Mouse (Mus musculus): ENCODE measurements around the gene Rhof. TPM values are rescaled to one million over a fixed set of nuclear protein-coding genes. Genes with fewer than 3 reads are reported as not detected.
A peak's percentile ranks its signal among the peaks of the same experiment; 100 is the strongest.

Rhof gene
- 19.2 and 20.9 TPM in 2 replicates for polyA plus RNA-seq (2015; fragmentation: Nextera tagmentation; extraction: Ambion mirVana)

DNA sequence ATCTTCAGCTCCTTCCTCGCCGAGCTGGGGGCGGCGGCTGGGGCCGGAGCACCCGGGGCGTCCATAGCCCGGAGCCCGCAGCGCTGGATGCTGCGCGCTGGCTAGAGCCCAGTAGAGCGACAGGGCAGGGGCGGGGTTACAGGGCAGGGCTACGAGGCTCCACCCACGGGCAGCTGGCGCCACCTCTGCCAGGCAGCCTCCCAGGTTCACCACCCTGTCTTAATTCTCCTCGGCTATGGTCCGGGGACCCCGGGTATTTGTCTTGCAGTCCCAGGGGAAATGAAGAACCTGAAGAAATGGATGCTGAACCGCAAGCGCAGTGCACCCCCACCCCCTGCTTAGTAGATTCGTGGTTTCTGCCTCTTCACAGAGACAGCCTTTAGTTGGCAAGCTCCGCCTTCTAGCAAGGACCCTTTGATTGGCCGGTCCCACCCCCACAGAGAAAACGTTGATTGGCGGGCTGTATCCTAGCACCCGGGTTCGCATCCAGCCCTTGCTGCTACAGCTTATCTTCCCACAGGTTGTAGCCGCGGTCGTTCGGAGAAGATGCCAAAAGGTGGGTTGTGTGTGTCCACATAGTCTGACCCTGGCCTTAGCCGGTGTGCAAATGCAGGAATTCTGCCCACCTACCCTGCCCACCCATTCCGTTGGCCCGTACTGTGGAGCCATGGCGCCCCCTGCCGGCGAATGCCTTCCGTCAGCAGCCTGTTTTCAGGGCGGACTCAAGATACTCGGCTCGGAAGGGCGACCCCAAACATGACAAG, at the start of gene Rhof:
TSS of gene Rhof (minus strand) at position 385 of the 764 bp plus-strand sequence.
- Histone ChIP-seq H3K4me3 (replicated peaks) (peak within 1 kb of the TSS; percentile 45), H3K9ac (replicated peaks) (peak within 1 kb of the TSS; percentile 54), H3K4me2 (peak within 1 kb of the TSS; percentile 91), H3K4me1 (peaks cover 67% of the 10 kb centered on the region), H3K36me3 (0 out of 2 replicates have a peak, but pooled peaks cover 5% of the 10 kb centered on the region), H3K27me3 (replicated peaks) (no peaks in the 10 kb centered on the region), H3K27ac (replicated peaks) (peak within 1 kb of the TSS; percentile 97), H3K9me3 (replicated peaks) (no peaks in the 10 kb centered on the region)
- peak; percentile 43 for ATAC-seq (ENCODE audit: low FRiP score)
- 3% methylated on average over 44 of the region's 44 CpGs for WGBS

DNA sequence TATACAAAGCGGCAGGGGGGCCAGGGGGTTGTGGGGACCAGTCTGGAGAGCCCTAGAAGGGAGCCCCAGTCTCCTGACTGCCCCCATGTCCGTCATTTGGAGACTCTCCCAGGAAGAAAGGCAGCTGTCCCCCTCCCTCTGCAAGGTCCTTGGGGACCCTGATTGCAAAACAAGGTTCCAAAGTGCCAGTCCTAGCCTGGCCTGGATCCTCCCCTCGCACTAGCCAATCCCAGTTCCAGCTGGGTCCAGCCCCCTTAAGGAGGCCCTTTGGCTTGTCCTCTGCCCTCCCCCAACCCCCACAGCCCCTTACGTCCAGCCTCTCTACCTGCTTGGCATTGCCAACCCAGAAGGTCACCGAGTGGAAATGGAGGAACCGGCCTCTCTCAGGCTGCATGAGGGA, 49.0 kb upstream of the Rhof start:
- Histone ChIP-seq H3K27ac (replicated peaks) (no peak overlapping the region), H3K36me3 (no peaks in the 10 kb centered on the region), H3K9ac (replicated peaks) (no peak overlapping the region), H3K4me2 (no peak overlapping the region), H3K4me3 (replicated peaks) (no peak overlapping the region), H3K27me3 (replicated peaks) (no peaks in the 10 kb centered on the region), H3K9me3 (replicated peaks) (no peaks in the 10 kb centered on the region), H3K4me1 (no peaks in the 10 kb centered on the region)
- WGBS, result 72% methylated on average over 6 of the region's 6 CpGs
- no peak for ATAC-seq (ENCODE audit: low FRiP score)

DNA sequence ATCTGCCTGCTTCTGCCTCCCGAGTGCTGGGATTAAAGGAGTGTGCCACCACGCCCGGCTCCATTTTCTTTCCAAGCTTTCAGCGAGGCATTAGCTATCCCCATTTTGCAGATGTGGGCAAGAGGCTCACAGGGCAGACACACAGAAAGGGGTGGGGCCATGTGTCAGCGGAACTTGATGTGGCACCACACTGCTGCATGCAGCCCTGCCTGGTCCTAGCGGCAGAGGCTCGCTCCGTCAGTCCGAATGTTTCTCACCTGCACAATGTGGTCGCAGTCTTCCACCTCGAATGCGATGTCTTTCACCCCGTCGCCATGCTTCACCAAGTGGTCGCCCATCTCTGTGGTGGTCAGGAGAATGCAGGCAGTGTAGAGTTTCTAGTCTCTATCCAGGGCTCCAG, 47.9 kb upstream of the Rhof start:
- 95% methylated on average over 15 of the region's 15 CpGs for WGBS
- no peak for ATAC-seq (ENCODE audit: low FRiP score)
- no peak overlapping the region for H3K9ac ChIP-seq (replicated peaks)
- no peaks in the 10 kb centered on the region for H3K27me3 ChIP-seq (replicated peaks)
- H3K4me2 ChIP-seq, result no peak overlapping the region
- no peak overlapping the region for H3K27ac ChIP-seq (replicated peaks)
- no peaks in the 10 kb centered on the region for H3K36me3 ChIP-seq
- H3K9me3 ChIP-seq (replicated peaks), result no peaks in the 10 kb centered on the region
- H3K4me3 ChIP-seq (replicated peaks), result no peak overlapping the region
- no peaks in the 10 kb centered on the region for H3K4me1 ChIP-seq

DNA sequence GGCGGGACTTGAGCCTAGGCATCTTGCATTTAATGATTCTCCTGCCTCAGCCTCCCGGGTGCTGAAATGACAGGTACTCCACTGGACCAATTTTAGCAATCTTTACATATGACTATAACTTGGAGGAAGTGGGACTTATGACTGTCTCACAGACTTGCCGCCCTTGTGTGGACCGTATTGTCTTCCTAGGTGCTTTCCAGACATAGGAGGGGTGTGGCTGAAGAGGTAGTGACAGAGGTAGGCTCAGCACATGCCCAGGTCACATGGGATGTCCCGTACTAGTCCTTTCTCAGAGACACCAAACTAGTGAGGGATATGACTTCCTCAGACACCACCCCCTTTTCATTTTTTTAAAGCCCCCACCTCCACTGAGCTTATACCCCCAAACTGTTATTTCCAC, 46.3 kb upstream of the Rhof start:
- H3K9me3 ChIP-seq (replicated peaks), result no peaks in the 10 kb centered on the region
- H3K4me2 ChIP-seq, result no peak overlapping the region
- no peaks in the 10 kb centered on the region for H3K27me3 ChIP-seq (replicated peaks)
- 93% methylated on average over 5 of the region's 5 CpGs for WGBS
- no peak overlapping the region for H3K9ac ChIP-seq (replicated peaks)
- H3K4me1 ChIP-seq, result no peaks in the 10 kb centered on the region
- no peak for ATAC-seq (ENCODE audit: low FRiP score)
- H3K4me3 ChIP-seq (replicated peaks), result no peak overlapping the region
- no peaks in the 10 kb centered on the region for H3K36me3 ChIP-seq
- H3K27ac ChIP-seq (replicated peaks), result no peak overlapping the region

DNA sequence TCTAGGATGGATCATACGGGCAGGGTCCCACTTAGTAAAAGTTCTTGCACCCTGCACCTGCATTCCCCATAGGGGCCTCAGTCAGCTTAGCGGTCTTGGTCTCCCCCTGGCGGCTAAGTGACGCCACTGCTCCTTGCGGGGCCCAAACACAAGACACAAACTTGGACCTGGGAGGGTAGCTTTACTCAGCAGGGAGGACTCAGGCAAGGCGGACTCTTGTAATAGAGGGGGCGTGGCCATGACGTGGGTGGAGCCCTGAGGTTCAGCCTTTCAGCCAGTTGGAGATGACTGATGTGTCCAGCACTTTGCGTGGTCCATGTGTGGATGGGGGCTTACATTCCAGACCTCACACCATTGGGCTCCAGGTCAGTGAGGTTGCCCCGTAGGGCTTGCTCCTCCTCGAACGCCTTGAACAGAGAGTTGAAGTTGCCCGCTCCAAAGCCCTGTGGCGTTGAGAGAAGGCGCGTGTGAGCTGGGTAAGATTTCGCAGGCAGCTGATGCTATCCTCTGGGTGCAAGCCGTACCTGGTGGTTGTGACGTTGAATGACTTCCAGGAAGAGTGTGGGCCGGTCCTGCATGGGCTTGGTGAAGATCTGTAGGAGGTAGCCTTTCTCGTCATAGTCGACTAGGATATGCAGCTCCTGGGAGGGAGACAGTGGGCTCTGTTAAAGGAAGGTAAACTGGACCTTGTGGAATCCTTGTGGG, 39.3 kb upstream of the Rhof start:
- peak; percentile 55; the same call in 1 of the 2 replicates for ATAC-seq (ENCODE audit: low FRiP score)
- Histone ChIP-seq H3K27me3 (replicated peaks) (no peaks in the 10 kb centered on the region), H3K36me3 (peaks cover 2% of the 10 kb centered on the region), H3K9me3 (replicated peaks) (no peaks in the 10 kb centered on the region), H3K27ac (replicated peaks) (no peak overlapping the region), H3K4me3 (replicated peaks) (no peak overlapping the region), H3K4me2 (peak overlapping the region; percentile 51), H3K9ac (replicated peaks) (no peak overlapping the region), H3K4me1 (peaks cover 15% of the 10 kb centered on the region)
- WGBS, result 16% methylated on average over 22 of the region's 22 CpGs

DNA sequence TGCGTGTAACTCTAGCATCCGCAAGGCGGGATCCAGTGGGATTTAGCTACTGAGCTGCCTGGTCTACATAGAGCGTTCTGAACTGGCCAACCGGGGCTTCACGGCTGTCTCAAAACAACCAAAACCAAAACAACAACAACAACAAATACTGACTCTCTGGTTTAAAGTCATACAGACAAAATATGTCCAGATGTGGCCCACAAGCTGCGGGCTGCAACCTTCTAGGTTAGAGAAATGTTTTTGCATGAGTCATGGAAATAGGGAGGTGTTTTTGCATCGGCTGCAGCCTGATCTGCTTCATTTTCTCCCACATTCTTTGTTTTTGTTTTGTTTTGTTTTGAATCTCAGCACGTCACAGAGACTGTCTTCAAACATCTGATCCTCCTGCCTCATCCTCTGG, 37.9 kb upstream of the Rhof start:
- Histone ChIP-seq H3K9me3 (replicated peaks) (no peaks in the 10 kb centered on the region), H3K4me2 (no peak overlapping the region), H3K27me3 (replicated peaks) (no peaks in the 10 kb centered on the region), H3K4me1 (peaks cover 15% of the 10 kb centered on the region), H3K27ac (replicated peaks) (no peak overlapping the region), H3K9ac (replicated peaks) (no peak overlapping the region), H3K36me3 (peaks cover 14% of the 10 kb centered on the region), H3K4me3 (replicated peaks) (no peak overlapping the region)
- WGBS, result 72% methylated on average over 9 of the region's 9 CpGs
- ATAC-seq (ENCODE audit: low FRiP score), result no peak

DNA sequence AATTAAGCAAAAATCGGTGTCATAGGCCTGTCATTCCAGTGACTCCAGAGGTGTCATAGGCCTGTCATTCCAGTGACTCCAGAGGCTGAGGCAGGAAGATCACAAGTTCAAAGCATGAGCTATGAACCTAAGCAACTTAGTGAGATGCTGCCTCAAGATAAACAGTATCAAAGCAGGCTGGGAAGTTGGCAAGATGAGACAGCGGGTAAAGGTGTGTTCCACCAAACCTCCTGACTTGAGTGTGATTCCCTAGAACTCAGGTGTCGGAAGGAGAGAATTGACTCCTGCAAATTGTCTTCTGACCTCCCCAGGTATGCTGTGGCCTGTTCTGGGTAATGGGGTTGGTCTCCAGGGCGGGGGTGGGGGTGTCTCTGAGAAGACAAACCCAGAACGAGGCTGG, 36.8 kb upstream of the Rhof start, which contains the start of gene Psmd9:
TSS of gene Psmd9 (plus strand) at position 130 of the 400 bp plus-strand sequence.
- Histone ChIP-seq H3K9me3 (replicated peaks) (no peaks in the 10 kb centered on the region), H3K36me3 (peaks cover 19% of the 10 kb centered on the region), H3K4me2 (no peak within 1 kb of the TSS), H3K27me3 (replicated peaks) (no peaks in the 10 kb centered on the region), H3K4me3 (replicated peaks) (no peak within 1 kb of the TSS), H3K4me1 (peaks cover 15% of the 10 kb centered on the region), H3K9ac (replicated peaks) (no peak within 1 kb of the TSS), H3K27ac (replicated peaks) (no peak within 1 kb of the TSS)
- no peak for ATAC-seq (ENCODE audit: low FRiP score)
- 85% methylated on average over 5 of the region's 5 CpGs for WGBS

DNA sequence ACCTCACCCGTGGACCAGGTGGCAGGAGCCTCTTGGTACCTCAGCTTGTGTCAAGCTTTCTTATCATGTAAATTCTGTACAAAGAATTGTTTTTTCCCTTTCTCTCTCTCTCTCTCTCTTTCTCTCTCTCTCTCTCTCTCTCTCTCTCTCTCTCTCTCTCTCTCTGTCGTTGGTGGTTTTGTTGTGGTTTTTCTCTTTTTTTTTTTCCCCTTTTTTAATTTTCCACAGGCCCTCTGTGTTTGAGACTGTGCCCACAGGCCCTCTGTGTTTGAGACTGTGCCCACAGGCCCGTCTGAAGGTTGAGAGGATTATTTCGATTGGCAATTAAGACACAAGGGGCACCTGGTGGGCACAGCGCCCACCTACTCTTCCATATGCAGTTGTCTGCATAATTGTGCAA, 35.1 kb upstream of the Rhof start:
- H3K9me3 ChIP-seq (replicated peaks), result no peaks in the 10 kb centered on the region
- no peak overlapping the region for H3K9ac ChIP-seq (replicated peaks)
- 69% methylated on average over 5 of the region's 5 CpGs for WGBS
- H3K27me3 ChIP-seq (replicated peaks), result no peaks in the 10 kb centered on the region
- no peak overlapping the region for H3K4me3 ChIP-seq (replicated peaks)
- no peak overlapping the region for H3K4me2 ChIP-seq
- peaks cover 36% of the 10 kb centered on the region for H3K36me3 ChIP-seq
- no peak for ATAC-seq (ENCODE audit: low FRiP score)
- no peak overlapping the region for H3K27ac ChIP-seq (replicated peaks)
- H3K4me1 ChIP-seq, result peaks cover 15% of the 10 kb centered on the region

DNA sequence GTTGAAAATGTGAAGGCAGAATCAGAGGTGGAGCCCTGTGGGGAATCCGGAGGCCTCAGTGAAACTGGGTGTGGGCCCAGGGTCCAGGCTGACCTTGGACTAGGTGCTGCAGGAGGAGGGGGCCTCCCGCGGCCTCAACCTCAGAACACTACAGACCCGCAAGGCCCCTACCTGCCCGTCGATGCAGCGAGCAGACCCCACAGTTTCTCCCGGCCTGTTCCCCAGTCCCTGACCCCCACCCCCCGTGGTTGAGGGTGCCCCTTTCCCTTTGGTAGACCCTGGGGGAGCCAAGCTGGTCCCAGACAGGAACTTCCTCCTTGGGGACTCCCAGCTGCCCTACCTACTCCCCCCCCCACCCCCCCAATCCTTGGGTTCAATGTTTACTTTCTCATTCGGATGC, 33.9 kb upstream of the Rhof start:
- Histone ChIP-seq H3K9ac (replicated peaks) (no peak overlapping the region), H3K4me3 (replicated peaks) (no peak overlapping the region), H3K27me3 (replicated peaks) (no peaks in the 10 kb centered on the region), H3K4me2 (no peak overlapping the region), H3K36me3 (peaks cover 46% of the 10 kb centered on the region), H3K9me3 (replicated peaks) (no peaks in the 10 kb centered on the region), H3K4me1 (peaks cover 9% of the 10 kb centered on the region), H3K27ac (replicated peaks) (no peak overlapping the region)
- 83% methylated on average over 10 of the region's 10 CpGs for WGBS
- no peak for ATAC-seq (ENCODE audit: low FRiP score)

DNA sequence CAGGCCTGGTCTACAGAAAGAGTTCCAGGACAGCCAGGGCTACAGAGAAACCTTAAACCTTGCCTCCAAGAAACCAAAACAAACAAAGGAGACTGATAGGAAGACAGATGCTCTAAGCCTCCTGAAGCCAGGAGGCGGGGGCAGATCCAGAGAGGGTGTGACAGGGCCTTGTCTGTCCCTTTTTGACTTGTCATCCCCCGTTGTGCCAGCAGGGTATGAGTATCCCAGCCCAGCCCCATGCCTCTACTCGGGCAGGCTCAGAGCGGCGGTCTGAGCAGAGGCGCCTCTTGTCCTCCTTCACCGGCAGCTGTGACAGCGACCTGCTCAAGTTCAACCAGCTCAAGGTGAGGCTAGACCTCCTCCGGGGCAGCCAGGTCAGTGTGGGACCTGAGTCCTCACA, 30.4 kb upstream of the Rhof start:
- H3K4me1 ChIP-seq, result no peaks in the 10 kb centered on the region
- no peak overlapping the region for H3K27ac ChIP-seq (replicated peaks)
- H3K36me3 ChIP-seq, result peaks cover 80% of the 10 kb centered on the region
- no peak overlapping the region for H3K4me2 ChIP-seq
- no peak overlapping the region for H3K4me3 ChIP-seq (replicated peaks)
- WGBS, result 92% methylated on average over 9 of the region's 9 CpGs
- no peaks in the 10 kb centered on the region for H3K27me3 ChIP-seq (replicated peaks)
- H3K9ac ChIP-seq (replicated peaks), result no peak overlapping the region
- no peak for ATAC-seq (ENCODE audit: low FRiP score)
- no peaks in the 10 kb centered on the region for H3K9me3 ChIP-seq (replicated peaks)

DNA sequence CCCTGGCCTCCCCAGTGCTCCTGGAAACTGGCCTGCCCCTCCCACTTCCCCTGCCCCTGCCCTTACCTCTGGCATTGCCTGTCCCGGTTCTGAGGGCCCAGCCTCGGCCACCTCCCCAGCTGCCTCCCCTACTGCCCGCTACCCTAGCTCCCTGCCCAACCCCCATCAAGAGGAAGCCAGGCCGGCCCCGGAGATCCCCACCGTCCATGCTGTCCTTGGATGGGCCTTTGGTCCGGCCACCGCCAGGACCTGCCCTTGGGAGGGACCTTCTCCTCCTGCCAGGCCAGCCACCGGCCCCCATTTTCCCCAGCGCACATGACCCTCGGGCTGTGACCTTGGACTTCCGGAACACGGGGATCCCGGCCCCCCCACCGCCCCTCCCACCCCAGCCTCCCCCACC, 27.8 kb upstream of the Rhof start:
- ATAC-seq (ENCODE audit: low FRiP score), result no peak
- Histone ChIP-seq H3K36me3 (peaks cover 83% of the 10 kb centered on the region), H3K27me3 (replicated peaks) (no peaks in the 10 kb centered on the region), H3K4me1 (no peaks in the 10 kb centered on the region), H3K9ac (replicated peaks) (no peak overlapping the region), H3K4me2 (no peak overlapping the region), H3K27ac (replicated peaks) (no peak overlapping the region), H3K9me3 (replicated peaks) (no peaks in the 10 kb centered on the region), H3K4me3 (replicated peaks) (no peak overlapping the region)
- 95% methylated on average over 15 of the region's 15 CpGs for WGBS

DNA sequence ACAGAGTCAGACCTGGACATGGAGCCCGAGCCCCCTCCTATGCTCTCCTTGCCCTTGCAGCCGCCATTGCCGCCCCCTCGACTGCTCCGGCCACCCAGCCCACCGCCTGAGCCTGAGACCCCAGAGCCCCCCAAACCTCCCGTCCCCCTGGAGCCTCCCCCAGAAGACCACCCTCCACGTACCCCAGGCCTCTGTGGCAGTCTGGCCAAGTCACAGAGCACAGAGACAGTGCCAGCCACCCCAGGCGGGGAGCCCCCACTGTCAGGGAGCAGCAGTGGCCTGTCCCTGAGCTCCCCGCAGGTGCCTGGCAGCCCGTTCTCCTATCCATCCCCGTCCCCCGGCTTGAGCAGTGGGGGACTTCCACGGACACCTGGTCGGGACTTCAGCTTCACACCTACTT, 27.4 kb upstream of the Rhof start:
- no peak for ATAC-seq (ENCODE audit: low FRiP score)
- Histone ChIP-seq H3K9ac (replicated peaks) (no peak overlapping the region), H3K36me3 (peaks cover 85% of the 10 kb centered on the region), H3K9me3 (replicated peaks) (no peaks in the 10 kb centered on the region), H3K4me2 (no peak overlapping the region), H3K27ac (replicated peaks) (no peak overlapping the region), H3K27me3 (replicated peaks) (no peaks in the 10 kb centered on the region), H3K4me1 (no peaks in the 10 kb centered on the region), H3K4me3 (replicated peaks) (no peak overlapping the region)
- 96% methylated on average over 15 of the region's 15 CpGs for WGBS

Data from neural tube, embryonic 15.5 days (tissue).